Mouse (Mus musculus) layer of hippocampus, adult 18-20 months (tissue): Measurements from ENCODE around the gene Zcchc9. TPM values are rescaled to one million over a fixed set of nuclear protein-coding genes. Genes with fewer than 3 reads are reported as not detected.
A peak's percentile ranks its signal among the peaks of the same experiment; 100 is the strongest.

ENCODE experiments used
- DNase-seq, 2 experiments: peaks; one replicate each; pipeline ENCODE4 v3.0.0; 2022; ENCODE audit warnings: low spot score in 2 of 2
- long read RNA-seq: library from polyadenylated mRNA; stranded (forward); transcript quantifications from one replicate; pipeline ENCODE4 v2.0.0, GENCODE M21; 2021
- total RNA-seq, 2 experiments: library from RNA; stranded (reverse); gene quantifications; 2 replicates each; pipeline ENCODE4 v1.2.3; 2021

Zcchc9 gene
- total RNA-seq, result 10 to 100 TPM; 12.5 to 15.0 TPM
- long read RNA-seq, transcript Zcchc9-201 (6 exons, 1,541 nt), result major isoform, 9 of 11 reads
- long read RNA-seq, partial matches to known transcripts, result 1 of 11 reads
- long read RNA-seq, other reads (novel, unspliced or antisense), result 1 of 11 reads

DNA sequence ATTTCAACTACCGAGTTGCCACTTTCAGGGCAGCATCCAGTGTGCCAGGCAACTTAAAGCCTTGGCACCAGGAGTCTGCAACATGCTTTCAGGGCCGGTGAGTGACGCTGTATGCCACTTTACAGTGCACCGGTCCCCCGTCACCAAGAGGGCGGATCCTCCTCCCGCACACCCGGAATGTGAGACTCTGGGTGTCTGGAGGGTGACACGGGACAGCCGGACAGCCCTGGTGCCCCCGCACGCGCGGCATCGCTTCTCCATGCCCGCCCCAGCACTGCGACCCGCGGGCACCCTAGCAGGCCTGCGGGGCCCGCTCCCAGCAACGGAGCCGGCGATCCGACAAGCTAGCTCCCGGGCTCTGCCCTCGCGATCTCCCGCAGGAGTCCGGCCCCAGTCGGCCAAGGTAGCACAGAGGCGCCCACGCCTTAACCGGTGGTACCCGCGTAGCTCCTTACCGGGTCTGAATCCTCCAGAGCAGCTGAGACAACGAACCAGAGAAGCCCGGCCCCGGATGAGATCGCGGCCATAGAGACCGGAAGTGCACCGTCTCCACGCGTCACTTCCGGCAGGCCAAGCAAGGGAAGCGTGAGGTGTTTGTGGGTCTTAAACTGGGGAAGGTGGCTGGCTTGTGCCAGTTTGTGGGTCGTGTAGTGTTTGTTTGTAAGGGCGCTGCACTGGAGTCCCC is at the start of gene Zcchc9:
TSS of gene Zcchc9 (minus strand) at position 551 of the 685 bp plus-strand sequence.
- DNase-seq, result peak; percentile 87 to 94

GRCm38 (mm10) chr13:91854412-91854811 is 46.9 kb upstream of the Zcchc9 start:
- DNase-seq, result no peak

GRCm38 (mm10) chr13:91827876-91828275 is 20.4 kb upstream of the Zcchc9 start:
- DNase-seq, result no peak

- DNase-seq, result no peak
These were observed 18.6 kb upstream of the Zcchc9 start for GRCm38 (mm10) chr13:91826066-91826465.

GRCm38 (mm10) chr13:91824845-91825550 is 17.5 kb upstream of the Zcchc9 start:
- DNase-seq, result no peak

DNA sequence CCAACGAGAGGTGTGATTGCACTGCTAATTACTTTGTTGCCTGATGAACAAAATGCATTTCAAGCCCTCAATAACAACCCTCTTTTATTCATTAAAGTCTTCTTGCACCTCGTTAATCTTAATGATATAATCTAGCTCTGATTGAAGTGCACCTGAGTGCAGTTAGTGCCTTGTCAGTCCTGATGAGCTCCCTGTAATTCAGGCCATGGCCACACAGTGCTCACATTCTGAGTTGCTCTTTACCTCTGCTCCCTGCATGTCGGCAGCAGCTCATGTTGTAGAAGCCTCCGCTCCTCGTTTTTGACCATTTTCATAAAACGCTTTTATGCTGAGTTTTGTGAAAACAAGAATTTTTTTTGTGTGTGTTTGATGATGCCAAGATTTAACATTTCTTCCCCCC is 16.2 kb upstream of the Zcchc9 start:
- no peak for DNase-seq

DNA sequence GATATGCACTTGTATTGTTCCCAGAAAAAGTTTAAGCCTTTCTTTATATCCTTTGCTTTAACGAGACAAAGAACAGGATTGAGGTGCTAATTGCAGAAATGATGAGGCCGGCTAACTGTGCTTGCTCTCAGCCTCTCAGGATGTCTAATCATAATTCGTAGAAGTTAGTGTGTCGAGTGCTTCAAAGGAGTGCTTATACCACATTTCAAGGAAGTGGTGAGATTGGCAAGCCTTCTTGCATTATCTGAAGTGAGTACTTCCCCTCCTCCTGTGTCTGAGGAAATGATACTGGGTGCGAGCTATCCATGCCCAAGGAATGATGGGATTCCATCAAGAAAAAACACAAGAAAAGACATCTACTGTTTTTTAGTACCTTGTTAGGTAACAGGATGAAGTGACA is 7.2 kb upstream of the Zcchc9 start:
- no peak for DNase-seq

DNA sequence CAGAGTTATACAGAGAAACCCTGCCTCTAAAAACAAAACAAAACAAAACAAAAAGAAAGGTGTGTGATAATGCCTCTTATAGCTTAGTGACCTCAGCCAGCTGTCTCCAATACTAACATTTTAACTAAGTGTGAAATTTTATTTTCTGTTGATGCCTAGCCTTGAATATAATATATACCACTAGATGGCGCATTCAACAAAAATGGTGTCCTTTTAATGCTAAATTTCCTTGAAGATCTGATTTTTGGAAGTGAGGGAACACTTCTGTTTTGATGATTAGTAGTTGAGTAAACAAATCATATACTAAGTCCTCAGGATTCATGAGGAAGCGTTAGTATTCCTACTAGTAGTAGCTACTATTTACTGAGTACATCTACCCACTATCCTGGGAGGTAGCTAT is 2.0 kb upstream of the Zcchc9 start:
- DNase-seq, result peak in 1 of 2 experiments; percentile 19

GRCm38 (mm10) chr13:91807874-91808575 is 520 bp upstream of the Zcchc9 start:
- no peak for DNase-seq

- DNase-seq, result no peak
These were observed 5.8 kb downstream of the Zcchc9 start for GRCm38 (mm10) chr13:91801726-91802125.

- DNase-seq, result peak; percentile 20 to 50
These were observed 10.1 kb downstream of the Zcchc9 start for GRCm38 (mm10) chr13:91797442-91797841.

GRCm38 (mm10) chr13:91796916-91797315 is 10.6 kb downstream of the Zcchc9 start:
- DNase-seq, result no peak

GRCm38 (mm10) chr13:91796003-91796402 is 11.5 kb downstream of the Zcchc9 start:
- no peak for DNase-seq

DNA sequence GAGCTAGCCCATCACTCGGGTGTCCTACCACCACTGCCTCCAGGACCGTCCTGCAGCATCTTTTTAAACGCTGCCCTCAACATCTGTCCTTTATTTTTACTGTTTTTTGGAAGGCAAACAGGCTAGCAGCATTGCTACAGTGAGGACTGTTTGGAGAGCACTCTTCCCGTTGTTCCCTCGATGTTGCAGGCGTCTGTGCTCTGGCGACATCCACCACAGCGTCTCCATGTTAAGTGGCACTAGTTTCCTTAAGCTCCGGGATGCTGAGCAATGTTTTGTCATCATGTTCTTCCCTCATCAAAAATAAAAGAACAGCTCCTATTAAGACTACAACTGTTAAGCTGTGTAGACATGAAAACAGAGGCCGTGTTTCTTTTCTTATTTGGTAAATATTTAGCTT is 11.9 kb downstream of the Zcchc9 start:
- DNase-seq, result no peak

DNA sequence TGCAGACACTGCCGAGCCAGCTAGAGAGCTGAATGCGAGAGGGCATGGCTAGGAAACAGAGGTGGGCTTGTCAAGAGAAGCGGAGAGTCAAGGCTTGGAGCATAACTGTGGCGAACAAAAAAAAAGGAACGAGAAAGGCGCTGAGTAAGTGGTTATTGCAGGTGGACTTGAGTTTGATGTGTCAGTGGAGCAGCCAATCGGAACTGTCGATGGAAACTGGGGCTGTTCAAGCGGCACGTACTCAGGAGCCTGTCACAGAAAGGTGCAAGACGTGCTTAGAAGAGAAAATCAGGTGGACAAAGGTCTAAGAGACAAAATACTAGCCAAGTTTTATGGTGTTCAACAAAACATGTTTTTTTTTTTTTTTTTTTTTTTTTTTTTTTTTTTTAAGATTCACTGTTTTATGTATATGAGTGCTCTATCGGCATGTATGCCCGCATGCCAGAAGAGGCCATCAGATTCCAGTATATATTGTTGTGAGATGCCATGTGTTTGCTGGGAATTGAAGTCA is 12.5 kb downstream of the Zcchc9 start:
- no peak for DNase-seq

GRCm38 (mm10) chr13:91792035-91792434 is 15.5 kb downstream of the Zcchc9 start:
- no peak for DNase-seq

GRCm38 (mm10) chr13:91779892-91780291 is 27.6 kb downstream of the Zcchc9 start:
- no peak for DNase-seq

- DNase-seq, result no peak
These were observed 29.4 kb downstream of the Zcchc9 start for GRCm38 (mm10) chr13:91778092-91778491.

DNA sequence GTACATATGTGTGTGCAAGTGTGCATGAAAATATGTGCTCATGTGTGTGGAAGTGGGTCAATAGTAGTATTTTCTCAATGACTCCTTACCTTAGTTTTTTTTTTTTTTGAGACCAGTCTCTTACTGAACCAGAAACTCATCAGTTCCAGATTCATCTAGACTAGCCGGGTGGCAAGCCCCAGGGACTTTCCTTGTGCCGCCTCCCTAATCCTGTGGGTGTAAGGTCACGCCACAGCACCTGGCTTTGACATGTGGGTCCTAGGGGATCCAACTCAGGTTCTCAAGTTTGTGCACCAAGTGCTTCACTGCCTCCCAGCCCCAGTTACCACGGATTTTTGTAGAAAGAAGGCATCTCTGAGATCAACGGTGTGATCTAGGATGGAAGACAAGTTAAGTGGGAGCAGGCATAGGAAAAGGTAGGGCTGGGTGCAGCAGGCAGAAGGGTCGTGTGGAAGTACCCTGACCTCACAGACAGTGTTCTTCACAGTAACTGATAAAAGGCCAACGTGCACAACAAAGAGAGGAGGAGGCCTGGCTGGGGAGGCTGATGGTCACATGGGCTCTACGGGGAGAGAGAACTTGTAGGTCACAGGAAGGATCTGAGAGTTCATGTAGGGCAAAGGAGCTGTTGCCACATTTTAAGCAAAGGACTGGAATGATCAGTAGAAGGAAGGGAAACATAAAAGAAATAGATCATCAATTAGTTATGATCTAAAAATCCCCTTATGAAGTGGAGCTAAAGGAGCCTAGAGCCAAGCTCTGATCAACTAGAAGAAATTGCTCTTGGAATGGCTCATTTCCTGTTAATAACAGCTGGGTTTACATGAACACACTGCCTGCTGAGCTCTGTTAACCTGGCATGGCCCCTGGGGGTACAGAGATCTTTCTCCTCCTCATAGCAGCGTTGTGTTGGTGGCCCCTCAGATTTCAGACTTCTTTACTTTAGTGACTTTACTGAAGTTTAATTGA is 38.5 kb downstream of the Zcchc9 start:
- no peak for DNase-seq

GRCm38 (mm10) chr13:91765627-91766026 is 41.9 kb downstream of the Zcchc9 start:
- DNase-seq, result no peak
